Mouse (Mus musculus) CH12.LX (cell line): ENCODE data around the gene Ube2h. TPM values are rescaled to one million over a fixed set of nuclear protein-coding genes. Genes with fewer than 3 reads are reported as not detected.

ENCODE experiments used
- DNase-seq: peaks from one replicate; pipeline ENCODE4 v3.0.0-alpha.2; 2013; ENCODE audit errors: extremely low read depth
- H3K27ac ChIP-seq: 2 replicates; pipeline ENCODE4 v1.5.1; 2012; ENCODE audit warnings: low read depth, mild to moderate bottlenecking, control low read depth, moderate library complexity; ENCODE audit not compliant: insufficient read depth
- H3K27me3 ChIP-seq: replicated peaks from 2 replicates; pipeline ENCODE3; 2012; ENCODE audit warnings: inconsistent platforms
- H3K36me3 ChIP-seq, 2 experiments: replicated peaks in 1 of 2; 2 replicates each; pipeline versions ENCODE3 to v1.6.1; 2012; ENCODE audit warnings: inconsistent platforms in 1 of 2, low read length in 1 of 2, mild to moderate bottlenecking in 1 of 2, mixed read lengths in 1 of 2, moderate library complexity in 1 of 2; ENCODE audit not compliant: control insufficient read depth in 1 of 2, insufficient read depth in 1 of 2
- H3K4me1 ChIP-seq, 2 experiments: 2 replicates each; pipeline ENCODE4 v1.6.1; 2012; ENCODE audit warnings: inconsistent platforms in 1 of 2, moderate library complexity in 1 of 2; ENCODE audit not compliant: insufficient read depth in 2 of 2, control insufficient read depth in 1 of 2
- H3K4me2 ChIP-seq: 2 replicates; pipeline ENCODE4 v1.6.1; 2012; ENCODE audit warnings: low read depth, mild to moderate bottlenecking, control low read depth; ENCODE audit not compliant: poor library complexity, insufficient read depth, severe bottlenecking
- H3K4me3 ChIP-seq, 3 experiments: fragments of 150-350 bp in 1 of 3; sonication (generic) in 1 of 3; replicated peaks in 1 of 3; 2 replicates each; pipeline versions ENCODE3 to v1.5.1; 2011 to 2012; ENCODE audit warnings: low read depth in 2 of 3, low read length in 2 of 3, mild to moderate bottlenecking in 2 of 3, moderate library complexity in 2 of 3, control low read depth in 1 of 3, improper control_type of control experiment in 1 of 3, inconsistent platforms in 1 of 3, mixed read lengths in 1 of 3; ENCODE audit not compliant: poor library complexity in 1 of 3
- H3K79me2 ChIP-seq: replicated peaks from 2 replicates; pipeline ENCODE4 v1.6.1; 2012; ENCODE audit warnings: mild to moderate bottlenecking, moderate library complexity; ENCODE audit not compliant: control insufficient read depth, poor library complexity, insufficient read depth, severe bottlenecking; ENCODE audit errors: extremely low read depth
- H3K9ac ChIP-seq: 2 replicates; pipeline ENCODE4 v1.6.1; 2012; ENCODE audit warnings: low read depth, mild to moderate bottlenecking, control low read depth, moderate library complexity; ENCODE audit not compliant: insufficient read depth
- H3K9me3 ChIP-seq: replicated peaks from 2 replicates; pipeline ENCODE3; 2012; ENCODE audit warnings: low read length, inconsistent platforms, mixed read lengths
- CTCF ChIP-seq, 2 experiments: IDR thresholded peaks in 1 of 2; conservative IDR thresholded peaks in 1 of 2; 2 replicates each; pipeline ENCODE4 v1.5.1; 2011 to 2012; ENCODE audit warnings: low read depth in 2 of 2, low read length in 2 of 2, improper control_type of control experiment in 1 of 2, inconsistent platforms in 1 of 2, mild to moderate bottlenecking in 1 of 2, moderate library complexity in 1 of 2
- ELF1 ChIP-seq: IDR thresholded peaks from 2 replicates; pipeline ENCODE4 v1.6.1; 2014; ENCODE audit warnings: low read depth, mild to moderate bottlenecking, inconsistent platforms, low read length, improper control_type of control experiment
- EP300 ChIP-seq: IDR thresholded peaks from 2 replicates; pipeline ENCODE4 v1.6.1; 2011; ENCODE audit warnings: low read length, improper control_type of control experiment
- GABPA ChIP-seq: IDR thresholded peaks from 2 replicates; pipeline ENCODE4 v1.6.1; 2012; ENCODE audit warnings: low read depth, low read length, improper control_type of control experiment, inconsistent platforms; ENCODE audit not compliant: insufficient replicate concordance
- HCFC1 ChIP-seq: IDR thresholded peaks from 2 replicates; pipeline ENCODE4 v1.6.1; 2012; ENCODE audit warnings: low read depth, mild to moderate bottlenecking, inconsistent platforms, low read length, improper control_type of control experiment
- MAX ChIP-seq: IDR thresholded peaks from 2 replicates; pipeline ENCODE4 v1.6.1; 2011; ENCODE audit warnings: low read length, improper control_type of control experiment
- MEF2A ChIP-seq: IDR thresholded peaks from 2 replicates; pipeline ENCODE4 v1.6.1; 2014; ENCODE audit warnings: low read depth, mild to moderate bottlenecking, inconsistent platforms, low read length, improper control_type of control experiment, borderline replicate concordance
- MXI1 ChIP-seq: IDR thresholded peaks from 2 replicates; pipeline ENCODE4 v1.6.1; 2011; ENCODE audit warnings: mild to moderate bottlenecking, low read depth, low read length, improper control_type of control experiment
- MYC ChIP-seq: IDR thresholded peaks from 2 replicates; pipeline ENCODE4 v1.6.1; 2011; ENCODE audit warnings: low read depth, mild to moderate bottlenecking, improper control_type of control experiment, low read length
- NRF1 ChIP-seq: IDR thresholded peaks from 2 replicates; pipeline ENCODE4 v1.6.1; 2014; ENCODE audit warnings: low read depth, mild to moderate bottlenecking, inconsistent platforms, low read length, improper control_type of control experiment, moderate library complexity
- POLR2A ChIP-seq: IDR thresholded peaks from 2 replicates; pipeline ENCODE4 v1.6.1; 2011; ENCODE audit warnings: low read depth, mild to moderate bottlenecking, improper control_type of control experiment, low read length
- RAD21 ChIP-seq: IDR thresholded peaks from 2 replicates; pipeline ENCODE4 v1.6.1; 2011; ENCODE audit warnings: low read depth, mild to moderate bottlenecking, low read length, improper control_type of control experiment, moderate library complexity
- RCOR1 ChIP-seq: conservative IDR thresholded peaks from 2 replicates; pipeline ENCODE4 v1.6.1; 2012; ENCODE audit warnings: low read depth, mild to moderate bottlenecking, inconsistent platforms, low read length, improper control_type of control experiment
- SIN3A ChIP-seq: IDR thresholded peaks from 2 replicates; pipeline ENCODE4 v1.6.1; 2012; ENCODE audit warnings: low read length, improper control_type of control experiment, inconsistent platforms
- TBP ChIP-seq: conservative IDR thresholded peaks from 2 replicates; pipeline ENCODE4 v1.6.1; 2011; ENCODE audit warnings: low read depth, low read length, improper control_type of control experiment
- UBTF ChIP-seq: IDR thresholded peaks from 2 replicates; pipeline ENCODE4 v1.6.1; 2012; ENCODE audit warnings: low read depth, mild to moderate bottlenecking, inconsistent platforms, low read length, improper control_type of control experiment, moderate library complexity
- ZC3H11A ChIP-seq: IDR thresholded peaks from 2 replicates; pipeline ENCODE4 v1.6.1; 2012; ENCODE audit warnings: low read depth, mild to moderate bottlenecking, inconsistent platforms, low read length, improper control_type of control experiment
- dilution Hi-C: fragments of 300-500 bp; cut with MboI; formaldehyde crosslinking; loops from 2 replicates; pipeline ENCODE4 v1.14.3; 2020; ENCODE audit warnings: low sequenced_read_pairs; ENCODE audit not compliant: extremely low pct_unique_long_range_greater_than_20kb, extremely low pct_ligation_motif_present
- in situ Hi-C: fragments of 300-500 bp; cut with MboI; formaldehyde crosslinking; loops from 3 replicates; pipeline ENCODE4 v1.14.3; 2019; ENCODE audit warnings: low sequenced_read_pairs, low pct_ligation_motif_present, low pct_unique_long_range_greater_than_20kb, mixed read lengths
- polyA plus RNA-seq: library from polyadenylated mRNA; unstranded; fragments of >175 nt; gene quantifications from 2 replicates; pipeline ENCODE4 v1.2.1, GENCODE M21; 2012; ENCODE audit warnings: low read depth; ENCODE audit not compliant: insufficient read length
- total RNA-seq, 2 experiments: library from RNA; depleted of rRNA; stranded (reverse); fragments of 300-350 nt in 1 of 2; fragments of >200 nt in 1 of 2; gene quantifications; 2 replicates each; pipeline ENCODE4 v1.2.3; 2012 to 2014

Gene Ube2h
- total and polyA plus RNA-seq, 3 experiments = 6.1 to 13.4 (median 13.4) TPM

DNA sequence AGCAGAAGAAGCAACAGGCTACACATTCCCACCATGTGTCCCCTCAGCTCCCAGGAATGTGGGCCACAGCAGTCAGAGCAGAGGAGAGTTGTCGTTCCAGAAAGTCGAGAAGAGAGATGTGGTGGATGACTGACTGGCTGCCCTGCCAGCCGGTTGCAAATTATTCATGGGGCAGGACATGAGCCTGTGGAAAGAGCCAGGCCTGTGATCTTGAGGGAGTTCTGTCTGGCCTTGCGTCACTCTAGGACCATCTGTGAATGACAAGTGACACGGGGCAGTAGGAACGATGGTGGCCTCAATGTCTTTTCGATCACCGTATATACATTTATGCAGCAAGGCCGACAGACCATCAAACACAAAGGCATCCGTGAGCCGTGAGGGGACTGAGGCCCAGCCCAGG is 108.7 kb downstream of the Ube2h start:
- no peak overlapping the region for H3K4me3 ChIP-seq
- H3K79me2 ChIP-seq = no peaks in the 10 kb centered on the region
- H3K4me1 ChIP-seq = peaks cover 0 to 13% of the 10 kb centered on the region in 2 experiments; a peak in 1 of 4 replicates
- H3K27ac ChIP-seq = no peak overlapping the region
- TF ChIP-seq CTCF (conservative IDR thresholded peaks at IDR 0.05 in 1 of 2, IDR thresholded peaks at IDR 0.05 in 1 of 2; ENCODE audit: low read depth in 2 of 2, low read length in 2 of 2) = no peak
- TF ChIP-seq MEF2A = no peak
- no peak for TF ChIP-seq MXI1
- TF ChIP-seq HCFC1 = no peak
- TF ChIP-seq RAD21 = no peak
- TF ChIP-seq MYC = no peak
- in situ Hi-C loops = no loop called here
- H3K9ac ChIP-seq = no peak overlapping the region
- dilution Hi-C loops = no loop called here
- H3K36me3 ChIP-seq = no peaks in the 10 kb centered on the region
- no peak for DNase-seq
- H3K4me2 ChIP-seq = no peak overlapping the region
- H3K9me3 ChIP-seq = no peaks in the 10 kb centered on the region
- H3K27me3 ChIP-seq = no peaks in the 10 kb centered on the region

DNA sequence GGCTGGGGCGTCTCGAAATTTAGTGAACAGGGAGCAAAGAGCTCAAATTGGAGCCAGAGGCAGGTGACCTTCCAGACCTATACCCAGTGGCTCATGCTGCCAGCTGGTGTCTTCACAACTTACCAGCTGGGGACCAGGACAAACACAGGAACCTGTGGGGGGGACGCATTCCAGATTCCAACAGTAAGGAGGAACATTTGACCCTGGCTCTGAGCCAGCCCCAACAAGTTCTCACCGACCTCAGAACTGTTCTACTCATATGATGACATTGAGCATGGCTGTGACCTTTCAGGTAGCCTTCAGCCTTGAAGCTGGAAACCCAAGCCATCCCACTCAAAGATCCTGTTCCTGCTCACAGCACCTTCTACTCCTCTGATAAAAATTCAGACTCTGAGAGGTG is 120.7 kb downstream of the Ube2h start:
- Histone ChIP-seq H3K9ac (no peak overlapping the region), H3K36me3 (no peaks in the 10 kb centered on the region), H3K9me3 (peaks cover 8% of the 10 kb centered on the region), H3K79me2 (no peaks in the 10 kb centered on the region), H3K4me2 (no peak overlapping the region), H3K27me3 (peaks cover 18% of the 10 kb centered on the region), H3K4me1 (peaks cover 0 to 11% of the 10 kb centered on the region in 2 experiments; a peak in 2 of 4 replicates), H3K27ac (no peak overlapping the region), H3K4me3 (no peak overlapping the region)
- DNase-seq = no peak
- dilution Hi-C loops = no loop called here
- TF ChIP-seq MAX = no peak
- in situ Hi-C loops = no loop called here

DNA sequence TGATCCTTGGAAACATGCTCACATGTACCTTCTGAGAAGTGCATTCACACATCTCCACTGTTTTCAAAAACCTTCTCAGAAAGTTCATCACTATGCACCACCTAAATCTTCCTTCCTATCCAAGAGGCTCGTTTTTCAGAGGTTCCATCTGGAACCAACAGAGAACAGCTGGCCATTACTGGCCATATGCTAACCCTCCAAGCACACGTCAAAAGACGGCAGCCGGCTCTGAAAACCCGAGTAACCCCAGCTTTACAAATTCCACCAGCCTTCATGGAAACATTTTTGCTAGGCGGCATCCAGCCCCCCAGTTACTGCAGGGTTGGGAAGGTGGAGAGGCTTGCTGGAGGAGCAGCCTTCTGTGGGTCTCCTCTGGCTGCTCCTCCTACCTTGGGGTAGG is 122.3 kb downstream of the Ube2h start:
- H3K27ac ChIP-seq = no peak overlapping the region
- H3K4me3 ChIP-seq = no peak overlapping the region
- H3K79me2 ChIP-seq = no peaks in the 10 kb centered on the region
- peaks cover 21% of the 10 kb centered on the region for H3K27me3 ChIP-seq
- in situ Hi-C loops (no loop called here), dilution Hi-C loops (no loop called here)
- DNase-seq = no peak
- peaks cover 8% of the 10 kb centered on the region for H3K9me3 ChIP-seq
- H3K4me2 ChIP-seq = no peak overlapping the region
- peaks cover 0 to 11% of the 10 kb centered on the region in 2 experiments; a peak in 2 of 4 replicates for H3K4me1 ChIP-seq
- TF ChIP-seq MXI1 (no peak), MEF2A (no peak), NRF1 (no peak), CTCF (conservative IDR thresholded peaks at IDR 0.05 in 1 of 2, IDR thresholded peaks at IDR 0.05 in 1 of 2; ENCODE audit: low read depth in 2 of 2, low read length in 2 of 2) (no peak), RCOR1 (no peak), SIN3A (no peak), RAD21 (no peak), UBTF (no peak), TBP (no peak), MYC (no peak), ZC3H11A (no peak), POLR2A (no peak), ELF1 (no peak), EP300 (no peak), GABPA (no peak)
- no peak overlapping the region for H3K9ac ChIP-seq
- H3K36me3 ChIP-seq = no peaks in the 10 kb centered on the region
